Mouse (Mus musculus) E14TG2a.4 (cell line): ENCODE measurements around the gene Zfp85.

Source experiments
- CTCF ChIP-seq: conservative IDR thresholded peaks from 2 replicates; pipeline ENCODE4 v1.5.1; 2014; ENCODE audit warnings: low read length
- POU5F1 ChIP-seq: IDR thresholded peaks from 2 replicates; pipeline ENCODE4 v1.6.1; 2014; ENCODE audit warnings: low read length, borderline replicate concordance

GRCm38 (mm10) chr13:67754333-67755306 lies at the start of gene Zfp85:
- TF ChIP-seq CTCF (no peak), POU5F1 (no peak)
